Mouse (Mus musculus) G1E (cell line): ENCODE results near the gene Tuba1a.

Source experiments
- CTCF ChIP-seq: IDR thresholded peaks from 2 replicates; pipeline ENCODE4 v1.5.1; 2012; ENCODE audit warnings: low read depth, low read length, inconsistent platforms, mixed read lengths
- GATA1 ChIP-seq: IDR thresholded peaks from 2 replicates; pipeline ENCODE4 v1.6.1; 2012; ENCODE audit warnings: borderline replicate concordance, low read length, inconsistent platforms, mixed read lengths
- GATA2 ChIP-seq: IDR thresholded peaks from 2 replicates; pipeline ENCODE4 v1.6.1; 2012; ENCODE audit warnings: low read depth, low read length, inconsistent platforms, borderline replicate concordance
- POLR2AphosphoS5 ChIP-seq: IDR thresholded peaks from 2 replicates; pipeline ENCODE4 v1.6.1; 2012; ENCODE audit warnings: low read depth, low read length, inconsistent platforms; ENCODE audit not compliant: insufficient replicate concordance
- TAL1 ChIP-seq: conservative IDR thresholded peaks from 2 replicates; pipeline ENCODE4 v1.6.1; 2012; ENCODE audit warnings: low read depth, low read length, inconsistent platforms, mixed read lengths

GRCm38 (mm10) chr15:98989701-98990430 is 36.4 kb upstream of the Tuba1a start:
- no peak for TF ChIP-seq CTCF
- no peak for TF ChIP-seq GATA1
- TF ChIP-seq TAL1 = no peak
- no peak for TF ChIP-seq POLR2AphosphoS5
- TF ChIP-seq GATA2 = no peak
